Mouse (Mus musculus) megakaryocyte progenitor cell, adult 5-6 weeks (primary cell): ENCODE results near the gene Dnah7c. TPM values are rescaled to one million over a fixed set of nuclear protein-coding genes. Genes with fewer than 3 reads are reported as not detected.
A peak's percentile ranks its signal among the peaks of the same experiment; 100 is the strongest.

Experiments
- ATAC-seq: replicated peaks from 2 replicates; pipeline ENCODE4 v1.8.0; 2016; ENCODE audit warnings: mild to moderate bottlenecking, moderate TSS enrichment, inconsistent platforms; ENCODE audit not compliant: poor library complexity
- total RNA-seq, 2 experiments: library from RNA; stranded (forward) in 1 of 2; stranded (reverse) in 1 of 2; fragments of 157-497, 149-512 nt in 1 of 2; fragments of 200-1000 nt in 1 of 2; gene quantifications; 2 replicates each; pipeline versions ENCODE4 v1.2.3 to v1.2.4; 2015 to 2017

Gene Dnah7c
- total RNA-seq, 2 experiments from 2014 or later: not detected

- peak; percentile 38 for ATAC-seq
These were observed 427.3 kb downstream of the Dnah7c start for GRCm38 (mm10) chr1:46852600-46853272.

- ATAC-seq: peak; percentile 66
These were observed 428.1 kb downstream of the Dnah7c start for GRCm38 (mm10) chr1:46853317-46854035.

- peak; percentile 44 for ATAC-seq
These were observed 428.9 kb downstream of the Dnah7c start for GRCm38 (mm10) chr1:46854036-46854900.

- ATAC-seq: no peak
These were observed 431.1 kb downstream of the Dnah7c start for GRCm38 (mm10) chr1:46856498-46856897.
